ENCODE assay signal across 28 mouse cellular contexts in genomic region chr13:47213817-47214216, GRCm38 (mm10).
DNase-seq lines count a peak whose midpoint lies in the region; ATAC-seq and TF ChIP-seq lines count a peak whose summit lies in the region.
"Had no signal": no experiment of that assay in that cellular context is flagged by ENCODE, and none has a peak within 500 bp of the region (broad histone marks: within the 10 kb centered on the region; RNA-seq: fewer than 3 reads in every experiment).

No protein-coding gene starts in this region.

- no peak overlapping the region for H3K9ac ChIP-seq in liver, embryonic 16.5 days (ENCODE audit: low read depth, low read length)
- no peak overlapping the region for H3K9ac ChIP-seq in liver, embryonic 11.5 days (ENCODE audit: low read depth, low read length)
- no peak overlapping the region for H3K9ac ChIP-seq in kidney, embryonic 14.5 days (ENCODE audit: low read depth, low read length)
- H3K9ac ChIP-seq: embryonic facial prominence, embryonic 13.5 days; embryonic facial prominence, embryonic 15.5 days; forebrain, embryonic 12.5 days had no signal

- H3K79me3 ChIP-seq in C2C12 (ENCODE audit: low read depth) = no peaks in the 10 kb centered on the region

- DNase-seq in liver, embryonic 11.5 days (ENCODE audit: low spot score) = no peak
- DNase-seq in right cerebral cortex, adult 18-20 months = no peak
- DNase-seq: adrenal gland, adult 8-10 months; adrenal gland, postnatal 14 days; adrenal gland, postnatal 36 days; cerebellum, adult 11 months; cerebellum, adult 18-20 months; cerebellum, adult 8-10 months; cerebellum, adult 9-11 months; cerebellum, postnatal 14 days; cerebellum, postnatal 36 days; embryo, embryonic 11 days had no signal

- H3K4me1 ChIP-seq in liver, embryonic 16.5 days (ENCODE audit: control insufficient read depth, low read depth, low read length) = no peaks in the 10 kb centered on the region; the same call in 1 of the 2 replicates
- H3K4me1 ChIP-seq in liver, embryonic 11.5 days (replicated peaks; ENCODE audit: control insufficient read depth, insufficient read depth, low read length) = no peaks in the 10 kb centered on the region
- H3K4me1 ChIP-seq in bone marrow macrophage, adult 2 months (ENCODE audit: control insufficient read depth, insufficient read depth, low read length) = peaks cover 59% of the 10 kb centered on the region
- no peaks in the 10 kb centered on the region for H3K4me1 ChIP-seq in kidney, embryonic 14.5 days (ENCODE audit: control insufficient read depth, insufficient read depth, low read length)
- H3K4me1 ChIP-seq: forebrain, embryonic 10.5 days; forebrain, embryonic 12.5 days had no signal

- no peaks in the 10 kb centered on the region for H3K9me3 ChIP-seq in liver, embryonic 16.5 days (replicated peaks; ENCODE audit: control insufficient read depth, low read length)
- no peaks in the 10 kb centered on the region for H3K9me3 ChIP-seq in liver, embryonic 11.5 days (ENCODE audit: control insufficient read depth, low read length)
- no peaks in the 10 kb centered on the region for H3K9me3 ChIP-seq in kidney, embryonic 14.5 days (ENCODE audit: control insufficient read depth, low read length)
- H3K9me3 ChIP-seq: embryonic facial prominence, embryonic 13.5 days; embryonic facial prominence, embryonic 15.5 days; forebrain, embryonic 10.5 days; forebrain, embryonic 12.5 days; G1E had no signal

- peak; percentile 21; the same call in 1 of the 2 replicates for ATAC-seq in liver, embryonic 16.5 days (ENCODE audit: low read depth)
- ATAC-seq in liver, embryonic 11.5 days (replicated peaks; ENCODE audit: low FRiP score) = no peak
- ATAC-seq in kidney, embryonic 14.5 days (ENCODE audit: low FRiP score, low TSS enrichment) = no peak
- ATAC-seq: activated CD4-positive, CD25-positive, alpha-beta regulatory T cell, adult 4 months; CD4-positive, CD25-positive, alpha-beta regulatory T cell, adult 4 months; forebrain, embryonic 14.5 days; forebrain, embryonic 16.5 days; Patski had no signal

- TF ChIP-seq CTCF in C2C12 (IDR thresholded peaks at IDR 0.05; ENCODE audit: control insufficient read depth, insufficient read depth, insufficient read length) = no peak
- TF ChIP-seq CTCF in bone marrow macrophage, adult 2 months (IDR thresholded peaks at IDR 0.05; ENCODE audit: low read depth, low read length) = no peak

- no peak overlapping the region for H3K27ac ChIP-seq in liver, embryonic 16.5 days (ENCODE audit: low read length)
- H3K27ac ChIP-seq in liver, embryonic 11.5 days (ENCODE audit: low read depth, low read length) = no peak overlapping the region
- peak overlapping the region; percentile 38 for H3K27ac ChIP-seq in bone marrow macrophage, adult 2 months (ENCODE audit: insufficient read depth, low read depth, low read length)
- H3K27ac ChIP-seq in kidney, embryonic 14.5 days (ENCODE audit: low read depth, low read length) = no peak overlapping the region
- H3K27ac ChIP-seq: embryonic facial prominence, embryonic 13.5 days; embryonic facial prominence, embryonic 15.5 days; forebrain, embryonic 10.5 days; forebrain, embryonic 12.5 days had no signal

- H3K27me3 ChIP-seq in liver, embryonic 16.5 days (ENCODE audit: control insufficient read depth, insufficient read depth, low read depth, low read length) = no peaks in the 10 kb centered on the region
- H3K27me3 ChIP-seq in liver, embryonic 11.5 days (replicated peaks; ENCODE audit: control insufficient read depth, insufficient read depth, low read length) = no peaks in the 10 kb centered on the region
- no peaks in the 10 kb centered on the region for H3K27me3 ChIP-seq in C2C12 (ENCODE audit: control insufficient read depth, insufficient read depth, insufficient read length)
- no peaks in the 10 kb centered on the region for H3K27me3 ChIP-seq in kidney, embryonic 14.5 days (ENCODE audit: control insufficient read depth, insufficient read depth, low read length)
- H3K27me3 ChIP-seq: CH12.LX; embryonic facial prominence, embryonic 15.5 days; forebrain, embryonic 12.5 days; Patski had no signal

- TF ChIP-seq POLR2A in bone marrow macrophage, adult 2 months (IDR thresholded peaks at IDR 0.05; ENCODE audit: borderline replicate concordance, low read depth, low read length) = no peak

- no peak overlapping the region for H3K4me2 ChIP-seq in liver, embryonic 16.5 days (ENCODE audit: low read depth, low read length)
- H3K4me2 ChIP-seq in liver, embryonic 11.5 days = no peak overlapping the region
- H3K4me2 ChIP-seq in kidney, embryonic 14.5 days (replicated peaks; ENCODE audit: low read depth, low read length) = no peak overlapping the region
- H3K4me2 ChIP-seq: embryonic facial prominence, embryonic 13.5 days; embryonic facial prominence, embryonic 15.5 days; forebrain, embryonic 12.5 days had no signal

- 74% methylated on average over 10 of the region's 10 CpGs for WGBS in liver, embryonic 16.5 days (ENCODE audit: insufficient replicate concordance)
- WGBS in liver, embryonic 11.5 days = 92% methylated on average over 10 of the region's 10 CpGs
- WGBS in kidney, embryonic 14.5 days = 95% methylated on average over 10 of the region's 10 CpGs

- no peaks in the 10 kb centered on the region for H3K36me3 ChIP-seq in liver, embryonic 16.5 days (ENCODE audit: control insufficient read depth, insufficient read depth)
- H3K36me3 ChIP-seq in liver, embryonic 11.5 days (ENCODE audit: control insufficient read depth, insufficient read depth, low read length) = no peaks in the 10 kb centered on the region
- H3K36me3 ChIP-seq in C2C12 (ENCODE audit: control insufficient read depth, insufficient read depth) = no peaks in the 10 kb centered on the region
- H3K36me3 ChIP-seq in kidney, embryonic 14.5 days (ENCODE audit: control insufficient read depth, insufficient read depth, low read length) = no peaks in the 10 kb centered on the region
- H3K36me3 ChIP-seq: embryonic facial prominence, embryonic 13.5 days; embryonic facial prominence, embryonic 15.5 days; forebrain, embryonic 10.5 days; forebrain, embryonic 12.5 days had no signal

- no peak overlapping the region for H3ac ChIP-seq in C2C12 (ENCODE audit: control insufficient read depth, insufficient read length, low read depth)

- no peaks in the 10 kb centered on the region for H3K79me2 ChIP-seq in C2C12 (ENCODE audit: control insufficient read depth, insufficient read depth)

- H3K4me3 ChIP-seq in liver, embryonic 16.5 days (ENCODE audit: low read depth, low read length) = no peak overlapping the region
- H3K4me3 ChIP-seq in liver, embryonic 11.5 days (ENCODE audit: low read depth, low read length) = no peak overlapping the region
- no peak overlapping the region for H3K4me3 ChIP-seq in C2C12 (ENCODE audit: insufficient read depth, poor library complexity, severe bottlenecking)
- H3K4me3 ChIP-seq in bone marrow macrophage, adult 2 months (ENCODE audit: insufficient read depth, low read length) = no peak overlapping the region
- no peak overlapping the region for H3K4me3 ChIP-seq in kidney, embryonic 14.5 days (ENCODE audit: low read length)
- H3K4me3 ChIP-seq: embryonic facial prominence, embryonic 13.5 days; embryonic facial prominence, embryonic 15.5 days; erythroblast, embryonic 14.5 days; forebrain, embryonic 10.5 days; forebrain, embryonic 12.5 days had no signal

TF ChIP-seq in C2C12, 6 proteins besides CTCF, POLR2A, EP300 and RAD21:
- no peak for TF ChIP-seq MAX (IDR thresholded peaks at IDR 0.05)
- TF ChIP-seq CEBPB (IDR thresholded peaks at IDR 0.05; ENCODE audit: low read depth) = peak; percentile 54
TF ChIP-seq in C2C12: peak in this region for 1.
